Mouse (Mus musculus) olfactory bulb, adult 2 months (tissue): Measurements from ENCODE around the gene Arpc1a.

Experiments
- CTCF ChIP-seq: fragments of 200-500 bp; IDR thresholded peaks from 2 replicates; pipeline ENCODE4 v1.5.1; 2012; ENCODE audit warnings: low read depth, mild to moderate bottlenecking, low read length, moderate library complexity; ENCODE audit not compliant: insufficient read depth
- POLR2A ChIP-seq: fragments of 200-500 bp; IDR thresholded peaks from 2 replicates; pipeline ENCODE4 v1.6.1; 2012; ENCODE audit warnings: mild to moderate bottlenecking, low read depth, low read length, moderate library complexity; ENCODE audit not compliant: insufficient read depth

GRCm38 (mm10) chr5:145104328-145104727, 20.7 kb downstream of the Arpc1a start:
- TF ChIP-seq CTCF, result no peak
- no peak for TF ChIP-seq POLR2A
